27 mouse cellular contexts compared by ENCODE assay signal in the genomic region with DNA sequence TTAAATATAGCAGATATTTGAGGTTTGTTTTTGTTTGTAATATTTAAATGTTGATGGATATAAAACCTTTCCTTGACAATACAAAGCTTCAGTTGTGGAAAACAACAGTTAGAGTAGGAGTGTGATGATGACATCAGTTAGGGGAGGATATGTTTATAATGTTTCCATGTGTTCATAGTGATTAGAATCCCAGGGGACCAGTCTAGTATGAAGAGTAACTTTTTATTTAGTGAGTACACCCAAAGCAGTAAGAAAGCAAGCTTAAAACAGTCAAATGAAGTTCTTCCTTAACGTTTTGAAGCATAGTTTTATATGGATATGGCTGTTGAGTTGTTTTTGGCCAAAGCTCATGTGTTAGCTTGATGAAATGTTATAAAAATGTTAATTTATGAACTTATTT.
"Had no signal": no experiment of that assay in that cellular context is flagged by ENCODE, and none has a peak within 500 bp of the region (broad histone marks: within the 10 kb centered on the region; RNA-seq: fewer than 3 reads in every experiment).

No protein-coding gene starts in this region.

- ATAC-seq: hindbrain, postnatal 0 days; intestine, embryonic 16.5 days; liver, postnatal 0 days had no signal

- DNase-seq: gastrocnemius, postnatal 10 days; gastrocnemius, postnatal 36 days; heart, adult 11 months; heart, postnatal 14 days; heart, postnatal 36 days; kidney, adult 11 months; kidney, adult 2 months; kidney, adult 9 months; kidney, postnatal 10 days; kidney, postnatal 25 days; layer of hippocampus, adult 9-11 months; liver; liver, embryonic 13.5 days; liver, postnatal 0 days had no signal

- H3K4me3 ChIP-seq: heart, embryonic 13.5 days; heart, embryonic 15.5 days; hindbrain, embryonic 13.5 days; hindbrain, embryonic 15.5 days; kidney, embryonic 15.5 days; left cerebral cortex, adult 2 months; limb, embryonic 10.5 days; limb, embryonic 12.5 days; liver, embryonic 13.5 days; liver, embryonic 15.5 days had no signal

- H3K9me3 ChIP-seq: heart, embryonic 13.5 days; heart, embryonic 15.5 days; hindbrain, embryonic 13.5 days; hindbrain, embryonic 15.5 days; kidney, embryonic 15.5 days; limb, embryonic 10.5 days; limb, embryonic 12.5 days; liver, embryonic 13.5 days; liver, embryonic 15.5 days had no signal

- H3K4me1 ChIP-seq: hindbrain, embryonic 15.5 days; kidney, embryonic 15.5 days; limb, embryonic 10.5 days; limb, embryonic 12.5 days; liver, embryonic 13.5 days; liver, embryonic 15.5 days had no signal

- H3K27me3 ChIP-seq: heart, embryonic 13.5 days; heart, embryonic 15.5 days; hindbrain, embryonic 13.5 days; hindbrain, embryonic 15.5 days; kidney, embryonic 15.5 days; limb, embryonic 12.5 days; liver, embryonic 13.5 days; liver, embryonic 15.5 days had no signal

- H3K36me3 ChIP-seq: heart, embryonic 15.5 days; hindbrain, embryonic 13.5 days; hindbrain, embryonic 15.5 days; kidney, embryonic 15.5 days; liver, embryonic 13.5 days; liver, embryonic 15.5 days had no signal

- H3K4me2 ChIP-seq: heart, embryonic 11.5 days; heart, embryonic 13.5 days; heart, embryonic 15.5 days; hindbrain, embryonic 13.5 days; hindbrain, embryonic 15.5 days; kidney, embryonic 15.5 days; limb, embryonic 12.5 days; liver, embryonic 11.5 days; liver, embryonic 13.5 days; liver, embryonic 15.5 days had no signal

- H3K27ac ChIP-seq: heart, embryonic 13.5 days; heart, embryonic 15.5 days; hindbrain, embryonic 13.5 days; hindbrain, embryonic 15.5 days; hindbrain, postnatal 0 days; kidney, embryonic 15.5 days; left cerebral cortex, adult 2 months; limb, embryonic 10.5 days; limb, embryonic 12.5 days; liver, embryonic 13.5 days; liver, embryonic 15.5 days had no signal

- H3K9ac ChIP-seq: heart, embryonic 13.5 days; heart, embryonic 15.5 days; hindbrain, embryonic 13.5 days; hindbrain, embryonic 15.5 days; kidney, embryonic 15.5 days; limb, embryonic 12.5 days; liver, embryonic 13.5 days; liver, embryonic 15.5 days; liver, postnatal 0 days had no signal
